Mouse (Mus musculus) gastrocnemius, postnatal 4 days (tissue): ENCODE measurements around the gene Utp15. TPM values are rescaled to one million over a fixed set of nuclear protein-coding genes. Genes with fewer than 3 reads are reported as not detected.

Source experiments
- total RNA-seq, 2 experiments: library from RNA; stranded (reverse); gene quantifications; 2 replicates each; pipeline ENCODE4 v1.2.3; 2021

Utp15 gene
- total RNA-seq, 2 experiments from 2014 or later, result 8.4 to 9.9 TPM

Other genes with a start within 250 kb of the Utp15 start
- 1 to 10 TPM; 4.8 to 5.9 TPM for gene Arhgef28, start 56.6 kb downstream of the Utp15 start, total RNA-seq
- 10 to 100 TPM; 22.0 to 24.8 TPM for gene Ankra2, start within 50 bp of the Utp15 start, total RNA-seq
- gene Gm21976, start 16.8 kb upstream of the Utp15 start, total RNA-seq, result not detected
- 100 to 1,000 TPM; 364 to 369 TPM for gene Btf3, start 54.0 kb upstream of the Utp15 start, total RNA-seq
- gene Foxd1, start 91.2 kb upstream of the Utp15 start, total RNA-seq, result under 1 TPM; 0.44 to 0.60 TPM
- gene Gm10320, start 229.0 kb upstream of the Utp15 start, total RNA-seq, result not detected